Mouse (Mus musculus): ENCODE measurements around the gene Gm20538. TPM values are rescaled to one million over a fixed set of nuclear protein-coding genes. Genes with fewer than 3 reads are reported as not detected.

Gene Gm20538
- polyA plus RNA-seq, 1 experiment from 2014 or later = not detected

GRCm38 (mm10) chr19:44502741-44503140 lies 49.9 kb downstream of the Gm20538 start:
- H3K4me1 ChIP-seq = no peaks in the 10 kb centered on the region
- no peak overlapping the region for H3K9ac ChIP-seq
- ATAC-seq = no peak
- no peak overlapping the region for H3K4me3 ChIP-seq
- no peaks in the 10 kb centered on the region for H3K36me3 ChIP-seq (ENCODE audit: poor library complexity, severe bottlenecking)
- H3K27ac ChIP-seq = no peak overlapping the region
- peaks cover 94% of the 10 kb centered on the region for H3K27me3 ChIP-seq
- no peak overlapping the region for H3K4me2 ChIP-seq
- H3K9me3 ChIP-seq (replicated peaks) = no peaks in the 10 kb centered on the region
- WGBS = 84% methylated on average over 4 of the region's 4 CpGs

GRCm38 (mm10) chr19:44501925-44502324 lies 50.7 kb downstream of the Gm20538 start:
- Histone ChIP-seq H3K9me3 (replicated peaks) (no peaks in the 10 kb centered on the region), H3K4me1 (no peaks in the 10 kb centered on the region), H3K27me3 (peaks cover 94% of the 10 kb centered on the region), H3K4me2 (no peak overlapping the region), H3K27ac (no peak overlapping the region), H3K9ac (no peak overlapping the region), H3K4me3 (no peak overlapping the region), H3K36me3 (ENCODE audit: poor library complexity, severe bottlenecking) (no peaks in the 10 kb centered on the region)
- no peak for ATAC-seq
- WGBS = 85% methylated on average over 6 of the region's 6 CpGs

GRCm38 (mm10) chr19:44500240-44500639 lies 52.4 kb downstream of the Gm20538 start:
- Histone ChIP-seq H3K27ac (no peak overlapping the region), H3K9me3 (replicated peaks) (no peaks in the 10 kb centered on the region), H3K36me3 (ENCODE audit: poor library complexity, severe bottlenecking) (no peaks in the 10 kb centered on the region), H3K4me1 (no peaks in the 10 kb centered on the region), H3K27me3 (peaks cover 95% of the 10 kb centered on the region), H3K4me2 (no peak overlapping the region), H3K4me3 (no peak overlapping the region), H3K9ac (no peak overlapping the region)
- no peak for ATAC-seq
- 27% methylated on average over 5 of the region's 5 CpGs for WGBS

- Histone ChIP-seq H3K36me3 (ENCODE audit: poor library complexity, severe bottlenecking) (no peaks in the 10 kb centered on the region), H3K4me1 (no peaks in the 10 kb centered on the region), H3K27ac (no peak overlapping the region), H3K27me3 (peaks cover 95% of the 10 kb centered on the region), H3K9me3 (replicated peaks) (no peaks in the 10 kb centered on the region), H3K9ac (no peak overlapping the region), H3K4me2 (no peak overlapping the region), H3K4me3 (no peak overlapping the region)
- WGBS = 54% methylated on average over 6 of the region's 6 CpGs
- ATAC-seq = no peak
Measured at GRCm38 (mm10) chr19:44498936-44499335, 53.7 kb downstream of the Gm20538 start.

- peak overlapping the region; percentile 33; the same call in 1 of the 2 replicates for H3K4me2 ChIP-seq
- H3K9ac ChIP-seq = no peak overlapping the region
- 29% methylated on average over 10 of the region's 10 CpGs for WGBS
- no peaks in the 10 kb centered on the region for H3K9me3 ChIP-seq (replicated peaks)
- no peak for ATAC-seq
- no peak overlapping the region for H3K4me3 ChIP-seq
- H3K27me3 ChIP-seq = peaks cover 95% of the 10 kb centered on the region
- H3K4me1 ChIP-seq = peaks cover 7% of the 10 kb centered on the region; the same call in 1 of the 2 replicates
- H3K27ac ChIP-seq = no peak overlapping the region
- no peaks in the 10 kb centered on the region for H3K36me3 ChIP-seq (ENCODE audit: poor library complexity, severe bottlenecking)
Measured at GRCm38 (mm10) chr19:44496941-44497340, 55.7 kb downstream of the Gm20538 start.

- peaks cover 7% of the 10 kb centered on the region; the same call in 1 of the 2 replicates for H3K4me1 ChIP-seq
- no peaks in the 10 kb centered on the region for H3K9me3 ChIP-seq (replicated peaks)
- H3K27ac ChIP-seq = no peak overlapping the region
- peaks cover 95% of the 10 kb centered on the region for H3K27me3 ChIP-seq
- H3K9ac ChIP-seq = no peak overlapping the region
- WGBS = 36% methylated on average over 8 of the region's 8 CpGs
- no peak overlapping the region for H3K4me3 ChIP-seq
- ATAC-seq = no peak
- no peaks in the 10 kb centered on the region for H3K36me3 ChIP-seq (ENCODE audit: poor library complexity, severe bottlenecking)
- H3K4me2 ChIP-seq = peak overlapping the region; percentile 33
Measured at GRCm38 (mm10) chr19:44496511-44496910, 56.1 kb downstream of the Gm20538 start.

Other genes with a start within 250 kb of the Gm20538 start
- 0.16 and 0.23 TPM in 2 replicates for gene Scd4, start 219.7 kb downstream of the Gm20538 start, polyA plus RNA-seq (2015; fragmentation: Nextera tagmentation; extraction: Ambion mirVana)
- gene Scd1, start 145.0 kb downstream of the Gm20538 start, polyA plus RNA-seq (2015; fragmentation: Nextera tagmentation; extraction: Ambion mirVana) = 3.0 and 4.5 TPM in 2 replicates
- gene Wnt8b, start 59.4 kb downstream of the Gm20538 start, polyA plus RNA-seq (2015; fragmentation: Nextera tagmentation; extraction: Ambion mirVana) = 8.1 and 16.7 TPM in 2 replicates
- 0.15 and 0.40 TPM in 2 replicates for gene Sec31b, start 7.0 kb downstream of the Gm20538 start, polyA plus RNA-seq (2015; fragmentation: Nextera tagmentation; extraction: Ambion mirVana)
- 441 and 467 TPM in 2 replicates for gene Ndufb8, start 2.6 kb upstream of the Gm20538 start, polyA plus RNA-seq (2015; fragmentation: Nextera tagmentation; extraction: Ambion mirVana)
- gene Hif1an, start 10.0 kb upstream of the Gm20538 start, polyA plus RNA-seq (2015; fragmentation: Nextera tagmentation; extraction: Ambion mirVana) = 32.5 and 37.2 TPM in 2 replicates
- 0.05 TPM in 1 of 2 replicates, not detected in the other for gene Pax2, start 203.2 kb upstream of the Gm20538 start, polyA plus RNA-seq (2015; fragmentation: Nextera tagmentation; extraction: Ambion mirVana)